Mouse (Mus musculus) 3134 (cell line): ENCODE measurements at regions not wholly inside any gene's neighbourhood (a gene's known extent, or its start where the extent isn't known, plus 50 kb on each side); places are given as distances from the start of the nearest gene placed in this dataset.

Experiments used
- DNase-seq: peaks from one replicate; pipeline ENCODE4 v3.0.0-alpha.2; 2011; ENCODE audit warnings: low spot score; ENCODE audit not compliant: insufficient read length; ENCODE audit errors: extremely low read depth

DNA sequence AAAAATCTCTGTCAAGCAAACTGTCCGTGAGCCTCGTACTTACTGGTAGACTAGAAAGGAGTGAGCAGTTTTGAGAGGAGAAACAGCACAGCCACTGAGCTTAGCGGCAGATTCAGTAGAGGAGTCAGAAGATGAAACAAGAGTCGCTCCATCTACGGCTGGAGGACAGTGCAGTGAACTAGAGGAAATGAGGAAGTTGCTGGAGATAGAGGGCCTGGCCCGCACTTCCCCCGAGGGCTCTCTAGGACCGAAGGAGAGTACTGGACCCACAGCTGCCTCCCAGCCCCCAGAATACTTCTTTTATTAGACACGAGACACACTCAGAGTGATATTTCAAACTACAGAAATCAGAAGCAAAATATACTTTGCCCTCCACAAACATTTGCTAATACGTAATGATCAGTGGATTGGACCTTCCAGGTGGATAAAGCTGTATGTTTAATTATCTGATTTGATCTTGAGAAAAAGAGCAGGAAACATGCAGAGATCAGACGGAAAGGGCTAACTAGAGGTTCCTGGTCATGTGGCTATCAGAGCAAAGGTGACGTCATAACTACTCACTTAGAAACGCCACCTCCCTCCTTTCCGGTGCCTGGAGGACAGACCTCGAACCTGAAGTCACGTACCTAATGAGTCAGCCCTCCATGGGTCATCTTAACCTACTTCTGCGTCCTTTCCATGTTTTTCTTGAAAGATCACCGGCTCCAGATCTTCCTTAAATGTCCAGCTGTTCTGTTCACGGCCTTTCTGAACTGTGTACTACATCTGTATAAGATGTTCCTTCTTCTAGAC lies 277.9 kb downstream of the Basp1 start:
- DNase-seq: no peak

GRCm38 (mm10) chr15:25130096-25130495 lies 283.5 kb downstream of the Basp1 start:
- no peak for DNase-seq

DNA sequence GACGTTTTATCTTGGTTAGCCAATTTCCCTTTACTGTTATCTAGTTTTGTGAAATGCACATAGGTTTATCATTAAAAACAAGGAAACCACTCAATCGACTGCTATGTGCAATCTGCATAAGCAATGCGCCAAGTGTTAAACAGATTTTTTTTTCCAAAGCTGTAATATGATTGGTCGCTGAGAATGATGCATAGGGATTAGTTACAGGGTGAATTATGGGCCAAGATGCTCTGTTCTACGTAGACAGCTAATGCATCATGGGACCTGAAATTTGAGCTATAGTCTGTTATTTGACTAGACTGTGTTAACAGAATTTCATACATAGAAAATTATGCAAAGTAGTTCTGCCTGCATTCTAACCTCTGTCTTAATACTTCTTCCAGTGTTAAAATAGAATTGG lies 284.0 kb downstream of the Basp1 start:
- no peak for DNase-seq

DNA sequence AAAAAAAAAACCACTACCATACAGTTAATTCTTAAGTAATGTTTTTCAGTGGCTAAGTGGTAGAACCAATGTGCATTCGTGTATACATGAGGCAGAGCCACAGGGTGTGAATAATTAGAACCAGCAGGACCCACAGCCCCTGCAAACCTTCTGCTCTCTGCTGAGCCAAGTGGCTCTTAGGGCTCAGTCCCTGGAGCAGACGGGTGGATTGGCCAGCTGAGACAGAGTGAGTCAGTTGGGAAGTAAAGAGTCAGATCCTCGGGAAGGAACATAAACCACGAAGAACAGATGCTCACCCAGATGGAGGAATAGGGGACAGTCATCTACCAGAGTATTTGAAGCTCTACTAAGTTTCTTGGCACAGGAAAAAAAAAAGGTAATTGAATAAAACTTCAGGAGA lies 293.1 kb downstream of the Basp1 start:
- no peak for DNase-seq

GRCm38 (mm10) chr15:25117980-25118379 lies 295.6 kb downstream of the Basp1 start:
- DNase-seq: no peak

DNA sequence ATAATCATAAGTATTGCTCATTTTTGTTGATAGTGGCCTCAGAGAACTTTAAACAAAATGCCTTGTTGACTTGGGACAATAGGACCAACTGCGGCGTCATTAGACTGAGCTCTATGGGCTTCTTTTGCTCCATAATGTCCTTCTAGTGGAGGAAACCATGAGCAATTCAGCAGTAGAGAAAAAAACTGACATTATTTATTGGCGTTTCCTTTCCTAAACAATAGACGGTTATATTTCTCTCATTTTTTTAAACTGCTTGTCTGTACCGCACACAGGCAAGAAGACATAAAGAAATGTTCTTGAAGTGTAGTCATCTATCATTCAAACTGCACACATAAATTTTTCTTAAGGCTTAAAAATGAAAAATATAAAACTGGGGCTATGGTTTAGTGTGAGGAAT lies 310.8 kb downstream of the Basp1 start:
- DNase-seq: no peak

DNA sequence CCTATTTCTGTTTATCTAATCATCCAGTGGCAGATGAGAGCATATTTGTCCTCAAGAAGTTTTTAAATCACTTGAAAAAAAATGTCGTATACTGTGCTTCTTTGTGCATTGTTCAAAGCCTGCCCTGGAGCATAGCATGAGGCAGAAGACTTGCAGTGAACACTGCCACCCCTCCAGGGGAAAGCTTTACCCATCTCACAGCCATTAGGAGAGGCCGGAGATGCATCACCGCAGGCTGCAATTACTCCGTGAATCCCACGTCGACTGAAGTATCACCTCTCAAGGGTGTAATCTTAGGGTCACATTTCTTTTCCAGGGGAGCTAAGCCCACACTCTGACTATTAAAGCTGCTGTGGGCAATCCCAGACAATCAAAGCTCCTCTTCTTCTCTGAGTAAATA lies 319.8 kb downstream of the Basp1 start:
- no peak for DNase-seq

- DNase-seq: no peak
These were observed 343.9 kb downstream of the Basp1 start for GRCm38 (mm10) chr15:25069701-25070100.

- no peak for DNase-seq
These were observed 354.2 kb downstream of the Basp1 start for GRCm38 (mm10) chr15:25059347-25059746.

DNA sequence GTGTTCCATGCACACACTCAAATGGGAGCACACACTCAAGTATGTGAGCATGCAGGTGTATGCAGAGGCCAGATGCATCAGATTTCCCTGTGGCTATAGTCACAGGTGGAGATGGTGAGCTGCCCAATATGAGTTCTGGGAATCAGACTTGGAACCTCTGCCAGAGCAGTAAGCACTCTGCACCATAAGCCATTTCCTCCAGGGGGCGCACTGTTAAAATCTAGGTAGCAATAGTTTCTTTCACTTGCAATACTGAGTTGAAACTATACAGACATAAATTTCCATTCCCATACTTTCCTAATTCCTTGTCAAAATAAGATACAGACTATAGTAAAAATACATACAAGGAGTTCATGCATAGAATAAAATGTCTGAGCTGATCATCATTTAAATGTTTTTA lies 365.7 kb downstream of the Basp1 start:
- DNase-seq: no peak

GRCm38 (mm10) chr15:25046514-25047138 lies 366.9 kb downstream of the Basp1 start:
- DNase-seq: no peak

DNA sequence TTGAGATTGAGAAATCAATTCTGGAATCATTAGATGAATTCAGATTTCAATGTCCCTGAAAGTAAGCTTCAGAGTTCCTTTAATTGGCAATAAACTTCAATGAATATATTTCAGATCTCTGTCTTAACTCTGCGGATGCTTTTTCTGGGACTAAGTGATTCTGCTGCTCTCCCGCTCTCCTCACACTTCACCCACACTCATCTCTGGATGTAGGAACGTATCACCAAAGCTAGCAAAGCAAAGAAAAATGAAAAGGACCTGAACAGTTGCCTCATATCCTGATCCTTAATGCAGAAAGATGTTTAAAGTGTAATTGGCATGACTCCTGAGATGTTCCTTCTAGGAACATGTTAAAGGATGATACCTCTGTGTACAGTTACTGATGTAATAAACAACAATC lies 377.3 kb downstream of the Basp1 start:
- no peak for DNase-seq

DNA sequence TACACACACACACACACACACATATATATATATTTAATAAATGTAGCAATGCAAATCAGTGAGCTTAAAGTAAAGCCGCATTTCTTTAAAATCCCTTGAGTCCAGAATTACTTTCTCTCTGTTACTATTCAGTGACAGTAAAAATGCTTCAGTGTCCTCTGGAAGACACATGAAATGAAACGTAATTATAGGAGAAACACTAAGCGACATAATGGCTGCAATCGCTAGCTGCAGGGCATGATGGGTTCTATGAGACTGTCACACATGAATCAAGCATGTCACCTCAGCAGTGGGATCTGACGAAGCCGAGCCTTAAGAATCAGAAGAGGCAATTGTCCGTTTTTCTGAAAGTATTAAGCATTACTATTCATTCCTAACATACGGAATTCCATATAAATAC lies 385.7 kb downstream of the Basp1 start:
- no peak for DNase-seq

GRCm38 (mm10) chr15:25026786-25027461 lies 386.6 kb downstream of the Basp1 start:
- DNase-seq: no peak

DNA sequence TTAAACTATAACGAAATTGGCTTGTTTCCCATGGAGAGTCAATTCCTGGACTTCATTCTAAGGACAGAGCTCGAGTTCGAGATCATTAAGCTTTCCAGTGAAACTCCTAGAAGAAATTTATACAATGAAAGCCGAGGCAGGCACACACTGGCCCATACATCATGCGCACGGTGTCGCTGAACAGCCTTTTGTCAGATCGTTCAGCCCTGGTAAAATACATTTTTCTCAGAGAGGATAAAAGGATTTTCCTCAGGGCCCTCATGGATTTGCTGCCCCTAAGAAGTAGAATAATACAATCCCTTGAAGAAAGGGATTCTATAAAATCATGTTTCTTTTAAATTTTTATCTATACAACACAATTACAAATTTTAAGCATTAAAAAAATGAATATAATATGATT lies 387.2 kb downstream of the Basp1 start:
- DNase-seq: no peak

GRCm38 (mm10) chr15:25020916-25021315 lies 392.6 kb downstream of the Basp1 start:
- DNase-seq: no peak

DNA sequence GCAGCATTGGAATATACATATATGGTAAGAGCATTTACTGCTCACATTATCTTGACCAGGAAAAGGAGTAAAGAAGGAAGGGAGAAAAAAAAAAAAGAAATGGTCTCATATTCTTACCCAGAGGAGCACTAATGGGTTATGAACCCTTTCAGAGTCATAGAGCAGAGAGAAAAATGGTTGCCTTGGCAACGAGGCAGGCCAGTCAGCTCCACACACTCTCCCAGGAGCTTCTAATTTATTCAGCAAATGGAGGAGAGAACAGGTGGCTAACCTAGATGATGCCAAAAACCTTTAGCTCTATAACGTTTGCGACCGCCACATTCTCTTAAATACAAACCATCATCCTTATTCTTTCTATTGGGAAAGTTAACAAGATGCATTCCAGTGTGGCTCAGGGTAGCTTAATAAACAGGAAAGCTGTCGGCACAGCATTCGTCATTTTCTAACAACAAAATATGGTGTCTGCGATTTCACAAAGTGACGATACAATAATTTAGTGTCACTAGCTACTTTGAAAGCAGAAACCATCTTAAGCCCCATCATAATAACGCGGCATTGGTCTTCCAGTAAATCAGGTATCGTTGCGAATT lies 394.1 kb downstream of the Basp1 start:
- DNase-seq: no peak

DNA sequence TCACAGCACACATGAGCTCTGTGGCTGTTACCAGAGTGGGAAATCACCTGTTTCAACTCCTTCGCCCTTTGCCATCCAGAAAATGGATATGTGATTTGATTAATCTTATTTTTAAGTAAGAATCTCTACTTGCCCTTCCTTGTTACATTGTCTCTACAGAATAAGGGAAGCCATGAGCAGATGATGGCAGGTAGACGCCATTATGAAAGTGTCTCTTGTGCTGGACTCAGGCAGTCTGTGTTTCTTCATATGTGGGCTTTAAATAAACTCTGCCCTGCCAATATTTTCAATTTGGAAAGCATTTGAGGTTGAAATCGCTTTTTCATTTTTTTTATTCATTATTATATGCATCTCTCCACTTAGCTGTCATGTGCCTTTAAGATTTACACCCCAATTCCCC lies 394.6 kb downstream of the Basp1 start:
- DNase-seq: no peak

- DNase-seq: no peak
These were observed 405.8 kb downstream of the Basp1 start for GRCm38 (mm10) chr15:25007720-25008119.

DNA sequence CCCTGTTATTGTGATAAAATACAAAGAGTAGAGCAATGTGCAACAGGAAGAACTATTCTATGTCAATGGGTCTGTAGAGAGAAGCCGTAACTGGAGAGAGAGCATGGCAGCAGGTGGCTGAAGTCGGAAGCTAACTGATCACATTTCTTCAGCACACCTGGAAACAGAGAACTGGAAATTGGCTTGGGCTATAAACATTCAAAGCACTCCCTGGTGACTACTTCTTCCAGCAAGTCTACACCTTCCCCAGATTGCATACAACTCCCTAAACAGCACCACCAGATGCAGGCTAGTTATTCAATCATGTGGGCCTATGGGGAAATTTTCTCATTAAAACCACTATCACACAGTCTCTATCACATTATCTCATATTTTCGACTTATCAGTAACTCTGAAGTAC lies 413.4 kb downstream of the Basp1 start:
- no peak for DNase-seq

DNA sequence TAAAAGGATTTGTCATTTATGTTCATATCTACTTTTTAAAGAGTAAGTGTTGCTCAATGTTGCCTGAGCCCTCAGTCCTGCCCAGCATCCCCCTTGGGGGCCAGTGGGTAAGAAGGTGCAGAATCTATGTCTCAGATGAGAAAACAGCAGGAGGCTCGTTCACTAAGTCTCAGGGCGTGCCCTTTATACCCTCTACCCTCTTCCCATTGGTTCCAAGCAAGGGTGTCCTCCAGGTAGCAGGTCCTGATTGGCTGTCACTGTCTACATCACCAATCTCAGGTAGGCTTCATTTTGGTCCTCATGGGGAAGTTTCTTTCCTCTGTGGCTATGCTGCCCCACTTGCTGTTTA lies 420.3 kb downstream of the Basp1 start:
- DNase-seq: no peak
